Mouse (Mus musculus) forebrain, embryonic 14.5 days (tissue): Measurements from ENCODE around the gene Sema6d. TPM values are rescaled to one million over a fixed set of nuclear protein-coding genes. Genes with fewer than 3 reads are reported as not detected.

ENCODE experiments used
- ATAC-seq: fragments of 200-750 bp; cut with Nextera tagmentation; 2 replicates; pipeline ENCODE4 v1.8.0; 2017; ENCODE audit warnings: mild to moderate bottlenecking, moderate library complexity
- DNase-seq: peaks from one replicate; pipeline ENCODE4 v3.0.0-alpha.2; 2015; ENCODE audit warnings: low spot score
- H3K27ac ChIP-seq: fragments of 300-500 bp; sonication (generic); 2 replicates; pipeline ENCODE4 v1.5.1; 2014; ENCODE audit warnings: low read depth, mild to moderate bottlenecking, control low read depth, low read length, moderate library complexity
- H3K27me3 ChIP-seq: fragments of 300-500 bp; sonication (generic); replicated peaks from 2 replicates; pipeline ENCODE4 v1.6.1; 2014; ENCODE audit warnings: low read length, control low read depth, mixed read lengths; ENCODE audit not compliant: control insufficient read depth, insufficient read depth
- H3K36me3 ChIP-seq: fragments of 300-500 bp; sonication (generic); 2 replicates; pipeline ENCODE4 v1.6.1; 2014; ENCODE audit warnings: low read length, control low read depth; ENCODE audit not compliant: control insufficient read depth, insufficient read depth
- H3K4me1 ChIP-seq: fragments of 300-500 bp; sonication (generic); 2 replicates; pipeline ENCODE4 v1.6.1; 2014; ENCODE audit warnings: antibody characterized with exemption, low read length, control low read depth; ENCODE audit not compliant: control insufficient read depth, insufficient read depth
- H3K4me2 ChIP-seq: fragments of 300-500 bp; sonication (generic); 2 replicates; pipeline ENCODE4 v1.6.1; 2014; ENCODE audit warnings: mild to moderate bottlenecking, control low read depth, low read length
- H3K4me3 ChIP-seq: fragments of 300-500 bp; sonication (generic); 2 replicates; pipeline ENCODE4 v1.5.1; 2014; ENCODE audit warnings: low read depth, low read length, control low read depth
- H3K9ac ChIP-seq: fragments of 300-500 bp; sonication (generic); 2 replicates; pipeline ENCODE4 v1.6.1; 2014; ENCODE audit warnings: mild to moderate bottlenecking, low read length, control low read depth, moderate library complexity
- H3K9me3 ChIP-seq: fragments of 300-500 bp; sonication (generic); replicated peaks from 2 replicates; pipeline ENCODE4 v1.6.1; 2016; ENCODE audit warnings: low read length, control low read depth, mixed read lengths; ENCODE audit not compliant: control insufficient read depth
- WGBS: fragments of 180-500 bp; shearing (Covaris S2); extraction: QIAGEN DNeasy Blood & Tissue Kit; methylation state at CpG from one replicate; pipeline ENCODE4 v1.1.7; 2014; 5-methylcytosine and 5-hydroxymethylcytosine counted together
- polyA plus RNA-seq: library from polyadenylated mRNA; unstranded; fragments of >200 nt; fragmentation: Nextera tagmentation; extraction: Ambion mirVana; gene quantifications from 2 replicates; pipeline ENCODE4 v1.2.1, GENCODE M21; 2014

The Sema6d gene
- polyA plus RNA-seq, 1 experiment from 2014 or later: 15.7 TPM

DNA sequence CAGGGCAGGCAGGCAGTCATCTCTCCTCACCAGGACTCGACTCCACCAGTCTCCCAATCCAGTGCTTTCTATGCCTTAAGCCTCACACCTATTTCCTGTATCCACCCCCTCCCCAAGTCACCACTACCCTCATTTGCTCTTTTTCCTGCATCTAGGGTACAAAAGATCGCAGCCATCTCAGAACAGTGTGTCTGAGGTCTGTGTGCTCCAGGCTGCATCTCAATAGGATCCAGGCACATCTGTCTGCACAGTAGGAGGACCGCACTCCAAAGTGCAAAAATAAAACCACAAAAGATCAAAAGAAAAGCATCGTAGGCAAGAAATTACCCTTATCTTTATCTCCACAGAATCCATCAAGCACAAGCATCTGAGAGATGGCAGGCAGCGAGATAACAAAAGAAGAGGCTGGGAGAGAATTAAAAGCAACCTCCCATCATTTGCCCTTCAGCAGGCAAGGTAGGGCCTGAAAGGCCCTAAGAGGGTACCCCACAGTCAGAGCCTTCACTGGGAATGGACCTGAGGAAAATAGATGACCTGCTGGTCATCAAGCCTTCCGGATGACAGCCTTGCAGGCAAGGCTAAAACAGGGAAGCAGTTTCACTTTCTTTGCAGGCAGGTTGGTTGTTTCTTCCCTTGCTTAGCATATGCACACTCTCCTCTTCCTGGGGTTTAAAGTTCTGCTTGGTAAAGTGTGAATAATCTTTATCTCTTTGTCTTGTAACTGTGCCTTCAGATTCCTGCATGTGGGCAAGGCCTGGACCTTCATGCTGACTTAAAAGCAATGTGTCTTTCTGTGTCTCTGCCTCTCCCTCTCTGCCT, 145.7 kb downstream of the Sema6d start:
- peak; percentile 34 for DNase-seq

DNA sequence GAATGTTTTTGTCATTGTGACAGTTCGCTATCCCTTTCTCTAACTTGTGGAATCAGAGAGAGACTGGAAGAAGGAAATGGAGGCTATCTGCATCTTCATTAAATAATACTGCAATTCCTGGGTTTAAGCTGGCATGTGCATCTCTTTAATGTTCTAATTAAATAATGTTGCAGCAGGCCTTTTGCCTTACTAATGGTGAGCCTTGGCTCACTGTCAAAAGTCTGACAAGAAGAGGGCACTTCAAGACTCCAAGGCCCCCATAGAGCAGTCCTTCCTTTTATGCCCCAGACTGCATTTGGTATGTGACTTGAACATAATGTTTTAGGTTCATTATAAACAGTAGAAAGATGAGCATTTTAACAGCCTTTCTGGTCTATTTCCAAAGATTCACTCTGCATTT, 147.1 kb downstream of the Sema6d start:
- Histone ChIP-seq H3K4me1 (peaks cover 16% of the 10 kb centered on the region), H3K4me2 (no peak overlapping the region), H3K9me3 (no peaks in the 10 kb centered on the region), H3K9ac (no peak overlapping the region), H3K27me3 (no peaks in the 10 kb centered on the region), H3K4me3 (no peak overlapping the region), H3K36me3 (no peaks in the 10 kb centered on the region), H3K27ac (no peak overlapping the region; the same call in 1 of the 2 replicates)
- 77% methylated on average over 1 of the region's 1 CpGs for WGBS
- DNase-seq (peak; percentile 53), ATAC-seq (peak; percentile 32; the same call in 1 of the 2 replicates)

More for the DNA sequence above, 145.7 kb downstream of the Sema6d start:
- 42% methylated on average over 6 of the region's 6 CpGs for WGBS
- Histone ChIP-seq H3K27me3 (no peaks in the 10 kb centered on the region), H3K4me3 (no peak overlapping the region), H3K9me3 (no peaks in the 10 kb centered on the region), H3K9ac (peak overlapping the region; percentile 37), H3K27ac (peak overlapping the region; percentile 65; the same call in 1 of the 2 replicates), H3K4me2 (no peak overlapping the region), H3K36me3 (no peaks in the 10 kb centered on the region), H3K4me1 (peaks cover 16% of the 10 kb centered on the region)
- ATAC-seq: peak; percentile 62

DNA sequence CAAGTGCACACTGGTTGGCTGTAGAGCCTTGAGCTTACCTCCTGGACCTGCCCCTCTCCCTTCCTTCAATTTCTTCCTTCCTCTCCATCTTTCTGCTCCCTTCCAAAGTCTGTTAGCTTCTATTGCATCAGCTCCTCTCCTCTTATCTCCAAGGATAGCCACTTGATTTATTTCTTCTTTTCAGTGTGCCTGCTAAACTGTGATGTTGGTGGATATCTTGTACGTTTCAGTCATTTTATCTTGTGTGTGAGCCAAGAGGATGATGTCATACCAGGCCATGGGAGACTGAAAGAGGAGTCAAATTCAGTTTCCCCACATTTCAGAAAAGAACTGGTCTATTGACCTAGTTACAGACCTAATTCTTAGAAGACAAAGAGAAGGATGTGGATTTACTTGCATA, 153.8 kb downstream of the Sema6d start:
- no peak overlapping the region for H3K27ac ChIP-seq
- no peaks in the 10 kb centered on the region for H3K36me3 ChIP-seq
- H3K4me3 ChIP-seq: no peak overlapping the region
- no peak for ATAC-seq
- no peaks in the 10 kb centered on the region for H3K4me1 ChIP-seq
- no peak overlapping the region for H3K4me2 ChIP-seq
- H3K9ac ChIP-seq: no peak overlapping the region
- WGBS: 35% methylated on average over 1 of the region's 1 CpGs
- no peak for DNase-seq
- no peaks in the 10 kb centered on the region for H3K9me3 ChIP-seq
- no peaks in the 10 kb centered on the region for H3K27me3 ChIP-seq

DNA sequence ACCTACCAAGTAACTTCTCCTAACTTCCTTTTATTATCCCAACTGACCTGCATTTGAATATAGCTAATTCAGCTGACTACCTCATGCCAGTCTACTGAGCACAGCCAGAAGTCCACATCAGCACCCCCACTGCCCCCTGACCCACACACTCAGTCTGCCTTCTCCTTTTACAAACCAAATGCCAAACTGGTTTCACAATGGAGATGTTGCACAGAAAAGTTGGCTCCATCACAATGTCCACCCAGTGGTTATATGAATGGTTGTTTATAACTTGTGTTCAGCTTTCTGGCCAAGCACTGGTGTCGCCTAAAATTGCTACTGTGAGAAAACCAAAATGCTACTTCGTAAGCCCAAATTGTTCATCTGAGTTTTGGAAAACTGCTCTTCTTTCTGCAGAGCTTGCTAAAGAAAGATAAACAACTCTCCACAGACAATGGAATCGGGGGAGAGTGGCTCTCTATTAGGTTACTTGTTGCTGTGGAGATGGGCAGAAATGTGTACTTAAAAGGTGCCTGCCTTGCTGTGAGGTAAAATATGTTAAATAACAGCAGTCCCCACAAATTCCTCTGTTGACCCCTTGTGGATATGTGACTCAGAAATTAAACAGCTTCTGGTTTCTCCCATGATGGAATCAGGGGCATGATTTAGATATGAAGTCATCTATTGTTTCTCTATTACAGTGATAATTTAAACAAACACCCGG, 154.9 kb downstream of the Sema6d start:
- ATAC-seq (no peak), DNase-seq (no peak)
- H3K4me3 ChIP-seq: no peak overlapping the region
- no peak overlapping the region for H3K9ac ChIP-seq
- H3K9me3 ChIP-seq: no peaks in the 10 kb centered on the region
- no peaks in the 10 kb centered on the region for H3K27me3 ChIP-seq
- no peaks in the 10 kb centered on the region for H3K4me1 ChIP-seq
- 70% methylated on average over 4 of the region's 4 CpGs for WGBS
- no peak overlapping the region for H3K27ac ChIP-seq
- H3K36me3 ChIP-seq: no peaks in the 10 kb centered on the region
- no peak overlapping the region for H3K4me2 ChIP-seq

DNA sequence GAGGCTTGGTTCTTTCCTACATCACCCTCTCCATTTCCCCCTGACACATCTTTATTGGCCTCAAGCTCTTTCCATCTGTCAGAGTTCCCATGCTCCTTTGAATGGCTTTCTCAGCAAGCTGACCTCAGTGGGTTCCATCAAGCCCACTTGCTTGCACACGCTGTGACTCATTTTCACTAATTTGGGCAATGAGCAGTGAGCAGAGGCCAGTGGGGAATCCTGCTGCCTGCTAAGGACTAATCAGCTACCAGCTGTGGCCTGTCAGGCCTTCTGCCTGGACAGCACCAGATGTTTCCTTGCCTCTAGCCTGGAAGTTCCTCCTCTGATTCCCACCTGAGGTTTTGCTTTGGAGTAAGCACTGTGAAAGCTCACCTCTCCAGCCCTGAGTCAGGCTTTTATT, 168.3 kb downstream of the Sema6d start:
- Histone ChIP-seq H3K9me3 (no peaks in the 10 kb centered on the region), H3K36me3 (no peaks in the 10 kb centered on the region), H3K27ac (no peak overlapping the region), H3K4me2 (no peak overlapping the region), H3K27me3 (no peaks in the 10 kb centered on the region), H3K4me3 (no peak overlapping the region), H3K9ac (no peak overlapping the region), H3K4me1 (no peaks in the 10 kb centered on the region)
- ATAC-seq (no peak), DNase-seq (no peak)
- WGBS: 52% methylated on average over 1 of the region's 1 CpGs

DNA sequence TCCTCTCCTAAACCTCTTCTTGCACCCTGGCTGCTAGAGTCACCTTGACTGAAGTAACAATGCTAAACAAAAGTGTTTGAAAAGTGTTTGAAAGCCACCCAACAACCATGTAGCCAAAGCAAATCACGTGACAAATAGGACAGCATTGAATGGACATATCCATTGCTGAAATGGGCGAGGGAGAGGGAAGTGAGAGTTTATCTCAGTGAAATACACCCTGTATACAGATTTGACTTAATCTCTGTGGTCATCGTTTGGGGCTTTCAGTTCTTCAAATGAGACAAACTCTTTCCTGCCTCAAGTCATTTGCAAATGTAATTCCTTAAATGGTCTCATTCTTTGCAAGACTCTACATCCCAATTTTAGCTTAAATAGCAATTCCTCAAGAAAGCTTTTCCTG, 174.5 kb downstream of the Sema6d start:
- Histone ChIP-seq H3K9ac (no peak overlapping the region), H3K4me3 (no peak overlapping the region), H3K27me3 (no peaks in the 10 kb centered on the region), H3K4me2 (no peak overlapping the region), H3K4me1 (no peaks in the 10 kb centered on the region), H3K27ac (no peak overlapping the region), H3K9me3 (no peaks in the 10 kb centered on the region), H3K36me3 (no peaks in the 10 kb centered on the region)
- no peak for ATAC-seq
- DNase-seq: no peak
- 90% methylated on average over 3 of the region's 3 CpGs for WGBS

DNA sequence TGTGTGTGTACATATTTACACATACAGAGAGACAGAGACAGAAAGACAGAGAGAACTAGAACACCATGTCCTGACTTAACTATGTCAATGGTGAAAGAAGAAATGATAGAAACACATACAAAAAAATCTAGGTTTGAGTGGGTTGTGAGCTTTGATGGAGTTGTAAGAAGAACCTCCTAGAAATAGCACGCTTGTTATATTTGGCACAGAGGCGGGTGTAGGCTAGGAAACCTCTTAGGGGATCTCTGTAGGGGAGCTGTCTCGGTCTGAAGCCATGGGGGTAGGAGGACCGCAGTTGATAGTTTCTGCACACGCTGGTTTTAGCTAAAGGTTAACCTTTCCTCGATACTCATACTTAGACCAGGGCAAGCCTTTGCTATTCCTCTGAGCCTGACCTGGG, 181.4 kb downstream of the Sema6d start:
- H3K27ac ChIP-seq: no peak overlapping the region
- no peak overlapping the region for H3K4me3 ChIP-seq
- WGBS: 90% methylated on average over 6 of the region's 6 CpGs
- no peaks in the 10 kb centered on the region for H3K4me1 ChIP-seq
- H3K9ac ChIP-seq: no peak overlapping the region
- no peak for DNase-seq
- no peak for ATAC-seq
- H3K4me2 ChIP-seq: no peak overlapping the region
- no peaks in the 10 kb centered on the region for H3K27me3 ChIP-seq
- H3K9me3 ChIP-seq: no peaks in the 10 kb centered on the region
- H3K36me3 ChIP-seq: no peaks in the 10 kb centered on the region

DNA sequence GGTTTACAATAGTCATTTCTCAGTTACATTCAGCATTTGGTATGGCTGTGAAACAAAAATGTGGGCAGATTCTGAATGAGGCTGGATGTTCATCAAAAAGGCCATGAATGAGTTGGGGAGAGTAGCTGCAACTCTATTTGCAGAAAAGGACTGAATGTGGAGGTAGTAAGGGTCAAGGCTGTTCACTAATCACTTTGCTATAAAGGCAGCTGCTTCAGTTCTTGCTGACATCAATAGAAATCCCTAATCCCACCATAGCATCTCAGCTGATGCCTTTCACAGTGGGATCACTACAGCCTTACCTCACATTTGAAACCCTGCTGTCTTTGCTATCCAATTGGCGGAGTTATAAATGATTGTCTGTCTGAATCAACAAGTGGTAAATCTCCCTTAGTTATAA, 187.7 kb downstream of the Sema6d start:
- WGBS: 3% methylated on average over 1 of the region's 1 CpGs
- H3K27me3 ChIP-seq: no peaks in the 10 kb centered on the region
- H3K4me2 ChIP-seq: no peak overlapping the region
- peaks cover 3% of the 10 kb centered on the region; the same call in 1 of the 2 replicates for H3K4me1 ChIP-seq
- no peak overlapping the region for H3K9ac ChIP-seq
- peak; percentile 76 for ATAC-seq
- no peaks in the 10 kb centered on the region for H3K9me3 ChIP-seq
- DNase-seq: peak; percentile 44
- H3K36me3 ChIP-seq: no peaks in the 10 kb centered on the region
- H3K4me3 ChIP-seq: no peak overlapping the region
- no peak overlapping the region for H3K27ac ChIP-seq

DNA sequence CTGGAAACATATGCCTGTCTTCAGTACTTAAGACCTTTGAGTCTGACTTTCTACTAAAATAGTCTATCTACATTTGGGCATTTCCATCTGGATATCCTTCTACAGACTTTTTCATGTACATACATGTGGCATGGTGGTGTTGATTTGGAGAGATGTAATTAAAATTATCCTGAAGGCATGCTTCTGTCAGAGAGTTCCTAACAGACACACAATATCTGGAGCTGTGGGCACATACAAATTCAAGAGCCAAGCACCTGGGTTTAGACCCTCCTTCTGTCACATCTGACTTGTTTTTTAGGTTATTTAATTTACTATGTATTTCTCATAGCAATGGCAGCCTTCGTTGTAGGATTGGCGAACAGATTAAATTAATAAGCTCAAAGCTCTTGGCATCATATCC, 195.3 kb downstream of the Sema6d start:
- WGBS: 63% methylated on average over 2 of the region's 2 CpGs
- peak; percentile 76 for DNase-seq
- 0 out of 2 replicates have a peak, but pooled peaks cover 2% of the 10 kb centered on the region for H3K4me1 ChIP-seq
- H3K4me3 ChIP-seq: no peak overlapping the region
- no peak overlapping the region for H3K4me2 ChIP-seq
- peak; percentile 80 for ATAC-seq
- no peaks in the 10 kb centered on the region for H3K27me3 ChIP-seq
- H3K9me3 ChIP-seq: no peaks in the 10 kb centered on the region
- H3K27ac ChIP-seq: no peak overlapping the region
- no peaks in the 10 kb centered on the region for H3K36me3 ChIP-seq
- H3K9ac ChIP-seq: no peak overlapping the region
